Mouse (Mus musculus) retina, postnatal 1 day (tissue): ENCODE data around the gene Daglb.

ENCODE experiments used
- DNase-seq: peaks from one replicate; pipeline ENCODE4 v3.0.0-alpha.2; 2012

Gene Daglb

GRCm38 (mm10) chr5:143464100-143464756 lies at the start of gene Daglb:
Gene Daglb, plus strand, starts transcription at chr5:143464584.
- DNase-seq: peak; percentile 95

- no peak for DNase-seq
These were observed 42.9 kb upstream of the Daglb start for GRCm38 (mm10) chr5:143421484-143421883.

GRCm38 (mm10) chr5:143422990-143423389 lies 41.4 kb upstream of the Daglb start:
- DNase-seq: no peak

GRCm38 (mm10) chr5:143423899-143424519 lies 40.4 kb upstream of the Daglb start:
- peak; percentile 76 for DNase-seq

GRCm38 (mm10) chr5:143434421-143434820 lies 30.0 kb upstream of the Daglb start:
- DNase-seq: peak; percentile 77

- no peak for DNase-seq
These were observed 23.1 kb upstream of the Daglb start for GRCm38 (mm10) chr5:143441298-143441697.

GRCm38 (mm10) chr5:143441753-143442152 lies 22.6 kb upstream of the Daglb start:
- no peak for DNase-seq

GRCm38 (mm10) chr5:143463671-143464070 lies 713 bp upstream of the Daglb start:
- DNase-seq: no peak

GRCm38 (mm10) chr5:143464757-143465118 lies 354 bp downstream of the Daglb start:
- DNase-seq: no peak

- peak; percentile 3 for DNase-seq
These were observed 1.0 kb downstream of the Daglb start for GRCm38 (mm10) chr5:143465156-143466085.

- DNase-seq: no peak
These were observed 2.7 kb downstream of the Daglb start for GRCm38 (mm10) chr5:143466891-143467669.

- DNase-seq: no peak
These were observed 3.5 kb downstream of the Daglb start for GRCm38 (mm10) chr5:143467931-143468330.

GRCm38 (mm10) chr5:143469628-143470027 lies 5.2 kb downstream of the Daglb start:
- no peak for DNase-seq

GRCm38 (mm10) chr5:143470421-143471164 lies 6.2 kb downstream of the Daglb start:
- peak; percentile 6 for DNase-seq

- no peak for DNase-seq
These were observed 6.8 kb downstream of the Daglb start for GRCm38 (mm10) chr5:143471165-143471546.

- DNase-seq: no peak
These were observed 7.7 kb downstream of the Daglb start for GRCm38 (mm10) chr5:143471953-143472618.

- no peak for DNase-seq
These were observed 10.9 kb downstream of the Daglb start for GRCm38 (mm10) chr5:143475153-143475844.

GRCm38 (mm10) chr5:143476013-143476412 lies 11.6 kb downstream of the Daglb start:
- no peak for DNase-seq

GRCm38 (mm10) chr5:143477901-143478300 lies 13.5 kb downstream of the Daglb start:
- DNase-seq: no peak

GRCm38 (mm10) chr5:143484955-143485354 lies 20.6 kb downstream of the Daglb start:
- DNase-seq: no peak

GRCm38 (mm10) chr5:143487193-143487592 lies 22.8 kb downstream of the Daglb start:
- no peak for DNase-seq
